Mouse (Mus musculus): Measurements from ENCODE around the gene Runx1. TPM values are rescaled to one million over a fixed set of nuclear protein-coding genes. Genes with fewer than 3 reads are reported as not detected.
A peak's percentile ranks its signal among the peaks of the same experiment; 100 is the strongest.

The Runx1 gene
- total and polyA plus RNA-seq, 3 experiments, result 3.1 to 10.9 (median 4.7) TPM

- no peak overlapping the region for H3K27ac ChIP-seq (ENCODE audit: insufficient read depth, low read depth)
- dilution Hi-C loops (cut with MboI; ENCODE audit: extremely low pct_ligation_motif_present, extremely low pct_unique_long_range_greater_than_20kb, low sequenced_read_pairs) (no loop called here), in situ Hi-C loops (cut with MboI; ENCODE audit: low pct_ligation_motif_present, low pct_unique_long_range_greater_than_20kb, low sequenced_read_pairs) (no loop called here)
- peaks cover 4% of the 10 kb centered on the region for H3K9me3 ChIP-seq (replicated peaks; ENCODE audit: low read length)
- peak; percentile 26; the same call in 1 of the 2 replicates for TF ChIP-seq BHLHE40 (IDR thresholded peaks at IDR 0.05; ENCODE audit: low read depth, low read length)
- TF ChIP-seq NRF1 (IDR thresholded peaks at IDR 0.05; ENCODE audit: low read depth, low read length), result no peak
- no peak overlapping the region for H3K4me2 ChIP-seq (ENCODE audit: insufficient read depth, low read depth, poor library complexity, severe bottlenecking)
- H3K9ac ChIP-seq (ENCODE audit: insufficient read depth, low read depth), result no peak overlapping the region
- H3K36me3 ChIP-seq (replicated peaks in 1 of 2; ENCODE audit: control insufficient read depth in 1 of 2, insufficient read depth in 1 of 2, low read length in 1 of 2), result no peaks in the 10 kb centered on the region
- H3K27me3 ChIP-seq (replicated peaks), result no peaks in the 10 kb centered on the region
- DNase-seq (ENCODE audit: extremely low read depth), result no peak
- peaks cover 18 to 25% of the 10 kb centered on the region in 2 experiments for H3K4me1 ChIP-seq (ENCODE audit: control insufficient read depth in 1 of 2, insufficient read depth in 2 of 2)
- no peaks in the 10 kb centered on the region for H3K79me2 ChIP-seq (replicated peaks; ENCODE audit: control insufficient read depth, extremely low read depth, insufficient read depth, poor library complexity, severe bottlenecking)
- H3K4me3 ChIP-seq (replicated peaks in 1 of 3; ENCODE audit: low read depth in 2 of 3, low read length in 2 of 3, poor library complexity in 1 of 3), result no peak overlapping the region
Observed at GRCm38 (mm10) chr16:92863179-92863578, 37.2 kb upstream of the Runx1 start.

GRCm38 (mm10) chr16:92862430-92862829 lies 36.5 kb upstream of the Runx1 start:
- Histone ChIP-seq H3K9me3 (replicated peaks; ENCODE audit: low read length) (no peaks in the 10 kb centered on the region), H3K79me2 (replicated peaks; ENCODE audit: control insufficient read depth, extremely low read depth, insufficient read depth, poor library complexity, severe bottlenecking) (no peaks in the 10 kb centered on the region), H3K4me2 (ENCODE audit: insufficient read depth, low read depth, poor library complexity, severe bottlenecking) (no peak overlapping the region), H3K27ac (ENCODE audit: insufficient read depth, low read depth) (no peak overlapping the region), H3K36me3 (replicated peaks in 1 of 2; ENCODE audit: control insufficient read depth in 1 of 2, insufficient read depth in 1 of 2, low read length in 1 of 2) (no peaks in the 10 kb centered on the region), H3K4me3 (replicated peaks in 1 of 3; ENCODE audit: low read depth in 2 of 3, low read length in 2 of 3, poor library complexity in 1 of 3) (no peak overlapping the region), H3K9ac (ENCODE audit: insufficient read depth, low read depth) (no peak overlapping the region), H3K4me1 (ENCODE audit: control insufficient read depth in 1 of 2, insufficient read depth in 2 of 2) (peaks cover 18 to 25% of the 10 kb centered on the region in 2 experiments), H3K27me3 (replicated peaks) (no peaks in the 10 kb centered on the region)
- TF ChIP-seq USF2 (conservative IDR thresholded peaks at IDR 0.05; ENCODE audit: low read depth, low read length), result no peak
- no peak for TF ChIP-seq MEF2A (IDR thresholded peaks at IDR 0.05; ENCODE audit: borderline replicate concordance, low read depth, low read length)
- TF ChIP-seq ELF1 (IDR thresholded peaks at IDR 0.05; ENCODE audit: low read depth, low read length), result no peak
- TF ChIP-seq ETS1 (conservative IDR thresholded peaks at IDR 0.05; ENCODE audit: low read depth, low read length), result no peak
- no peak for TF ChIP-seq KAT2A (IDR thresholded peaks at IDR 0.05; ENCODE audit: insufficient replicate concordance, low read length)
- peak; percentile 93 for TF ChIP-seq IRF4 (IDR thresholded peaks at IDR 0.05; ENCODE audit: low read depth, low read length)
- TF ChIP-seq JUN (IDR thresholded peaks at IDR 0.05; ENCODE audit: insufficient read depth, low read depth, low read length), result peak; percentile 76
- peak; percentile 88 for TF ChIP-seq JUND (conservative IDR thresholded peaks at IDR 0.05; ENCODE audit: low read depth, low read length)
- TF ChIP-seq GABPA (IDR thresholded peaks at IDR 0.05; ENCODE audit: insufficient replicate concordance, low read depth, low read length), result no peak
- TF ChIP-seq NRF1 (IDR thresholded peaks at IDR 0.05; ENCODE audit: low read depth, low read length), result no peak
- no peak for TF ChIP-seq HCFC1 (IDR thresholded peaks at IDR 0.05; ENCODE audit: low read depth, low read length)
- TF ChIP-seq MAZ (IDR thresholded peaks at IDR 0.05; ENCODE audit: low read depth, low read length), result no peak
- TF ChIP-seq TCF12 (IDR thresholded peaks at IDR 0.05; ENCODE audit: low read depth, low read length), result no peak
- TF ChIP-seq SMC3 (IDR thresholded peaks at IDR 0.05; ENCODE audit: low read depth, low read length), result peak; percentile 2; the same call in 1 of the 2 replicates
- peak; percentile 51 for TF ChIP-seq EP300 (IDR thresholded peaks at IDR 0.05; ENCODE audit: low read length)
- dilution Hi-C loops (cut with MboI; ENCODE audit: extremely low pct_ligation_motif_present, extremely low pct_unique_long_range_greater_than_20kb, low sequenced_read_pairs), result no loop called here
- in situ Hi-C loops (cut with MboI; ENCODE audit: low pct_ligation_motif_present, low pct_unique_long_range_greater_than_20kb, low sequenced_read_pairs), result no loop called here
- DNase-seq (ENCODE audit: extremely low read depth), result peak; percentile 27
